Mouse (Mus musculus): ENCODE measurements around the gene Kmt2d. TPM values are rescaled to one million over a fixed set of nuclear protein-coding genes. Genes with fewer than 3 reads are reported as not detected.

Kmt2d gene
- polyA plus RNA-seq, 1 experiment from 2014 or later: 12.5 TPM

DNA sequence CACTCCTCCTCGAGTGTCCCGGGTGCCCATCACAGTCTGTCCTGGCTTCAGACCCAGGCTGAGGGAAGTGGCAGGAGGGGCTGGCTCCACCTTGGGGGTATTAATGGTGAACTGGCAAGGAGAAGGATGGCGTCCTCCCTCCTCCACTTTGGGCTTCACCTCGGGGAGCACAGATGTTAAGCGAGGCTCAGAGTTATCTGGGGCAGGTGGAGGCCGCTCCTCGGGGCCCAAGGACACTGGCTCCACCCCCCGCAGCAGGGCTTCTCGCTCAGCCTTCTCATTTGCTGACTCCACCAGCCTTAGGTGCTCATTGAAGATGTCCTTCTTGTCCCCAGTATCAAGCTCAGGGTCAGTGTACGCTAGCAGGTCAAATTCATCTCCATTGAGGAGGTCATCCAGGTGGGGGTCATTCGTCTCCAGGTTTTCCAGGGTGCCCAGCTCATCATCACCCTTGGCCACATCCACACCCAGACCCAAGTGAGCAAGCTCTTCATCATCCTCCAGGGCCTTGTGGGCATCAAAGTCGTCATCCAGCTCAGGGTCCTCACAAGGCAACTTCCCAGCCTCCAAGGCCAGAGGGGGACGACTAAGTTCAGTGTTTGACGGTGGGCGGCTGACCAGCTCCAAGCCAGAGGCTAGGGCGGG is 20.9 kb downstream of the Kmt2d start:
- Histone ChIP-seq H3K36me3 (peaks cover 100% of the 10 kb centered on the region), H3K27ac (no peak overlapping the region), H3K9me3 (replicated peaks) (no peaks in the 10 kb centered on the region), H3K4me3 (no peak overlapping the region), H3K4me2 (replicated peaks) (no peak overlapping the region), H3K9ac (no peak overlapping the region), H3K4me1 (no peaks in the 10 kb centered on the region), H3K27me3 (no peaks in the 10 kb centered on the region)
- WGBS: 90% methylated on average over 16 of the region's 16 CpGs
- no peak for ATAC-seq (ENCODE audit: low FRiP score)

- Histone ChIP-seq H3K4me3 (no peak overlapping the region), H3K27ac (no peak overlapping the region), H3K36me3 (peaks cover 100% of the 10 kb centered on the region), H3K4me1 (no peaks in the 10 kb centered on the region), H3K9ac (no peak overlapping the region), H3K4me2 (replicated peaks) (no peak overlapping the region), H3K27me3 (no peaks in the 10 kb centered on the region), H3K9me3 (replicated peaks) (no peaks in the 10 kb centered on the region)
- ATAC-seq (ENCODE audit: low FRiP score): no peak
- WGBS: 98% methylated on average over 11 of the region's 11 CpGs
These were observed 21.8 kb downstream of the Kmt2d start for GRCm38 (mm10) chr15:98849165-98849564.

GRCm38 (mm10) chr15:98846140-98846539 is 24.9 kb downstream of the Kmt2d start:
- H3K27me3 ChIP-seq: no peaks in the 10 kb centered on the region
- H3K27ac ChIP-seq: no peak overlapping the region
- ATAC-seq (ENCODE audit: low FRiP score): no peak
- H3K4me3 ChIP-seq: no peak overlapping the region
- peaks cover 100% of the 10 kb centered on the region for H3K36me3 ChIP-seq
- no peaks in the 10 kb centered on the region for H3K4me1 ChIP-seq
- H3K9me3 ChIP-seq (replicated peaks): no peaks in the 10 kb centered on the region
- WGBS: 94% methylated on average over 8 of the region's 8 CpGs
- no peak overlapping the region for H3K4me2 ChIP-seq (replicated peaks)
- no peak overlapping the region for H3K9ac ChIP-seq

- H3K9me3 ChIP-seq (replicated peaks): no peaks in the 10 kb centered on the region
- H3K9ac ChIP-seq: no peak overlapping the region
- WGBS: 93% methylated on average over 2 of the region's 2 CpGs
- peaks cover 100% of the 10 kb centered on the region for H3K36me3 ChIP-seq
- H3K4me2 ChIP-seq (replicated peaks): no peak overlapping the region
- H3K4me3 ChIP-seq: no peak overlapping the region
- no peak overlapping the region for H3K27ac ChIP-seq
- no peak for ATAC-seq (ENCODE audit: low FRiP score)
- no peaks in the 10 kb centered on the region for H3K4me1 ChIP-seq
- H3K27me3 ChIP-seq: no peaks in the 10 kb centered on the region
These were observed 25.9 kb downstream of the Kmt2d start for GRCm38 (mm10) chr15:98845149-98845548.

DNA sequence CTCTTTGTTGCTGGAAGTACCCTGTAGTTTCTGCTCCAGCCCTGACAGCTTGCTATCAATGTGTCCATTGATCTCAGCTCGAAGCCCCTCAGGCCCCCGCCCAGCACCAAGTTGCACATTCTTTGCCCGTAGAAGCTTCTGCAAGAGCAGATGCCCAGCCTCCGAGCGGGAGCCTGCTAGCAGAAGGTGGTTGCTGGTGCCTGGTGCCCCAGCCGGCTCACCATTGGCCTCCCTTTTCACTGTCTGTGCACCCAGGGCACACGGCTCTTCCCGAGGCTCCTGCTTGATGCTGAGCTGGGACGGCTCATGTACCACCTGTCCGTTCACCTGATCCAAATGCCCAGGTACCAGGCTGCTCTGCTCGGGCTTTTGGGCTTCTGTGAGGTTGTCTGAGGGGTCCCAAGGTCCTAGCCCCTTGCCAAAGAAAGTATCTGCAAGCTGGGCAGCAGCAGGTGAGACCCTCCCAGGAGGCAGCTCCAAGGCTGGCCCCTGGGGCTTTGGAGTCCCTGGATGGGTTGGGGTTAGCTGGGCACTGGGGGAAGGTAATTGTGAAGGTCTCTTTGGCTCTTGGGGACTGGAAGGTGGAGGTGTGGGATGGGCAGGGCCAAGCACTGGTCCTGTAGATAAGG is 27.3 kb downstream of the Kmt2d start:
- no peak for ATAC-seq (ENCODE audit: low FRiP score)
- Histone ChIP-seq H3K9ac (no peak overlapping the region), H3K36me3 (peaks cover 100% of the 10 kb centered on the region), H3K27me3 (no peaks in the 10 kb centered on the region), H3K27ac (no peak overlapping the region), H3K4me3 (no peak overlapping the region), H3K9me3 (replicated peaks) (no peaks in the 10 kb centered on the region), H3K4me1 (no peaks in the 10 kb centered on the region), H3K4me2 (replicated peaks) (no peak overlapping the region)
- WGBS: 92% methylated on average over 11 of the region's 11 CpGs

DNA sequence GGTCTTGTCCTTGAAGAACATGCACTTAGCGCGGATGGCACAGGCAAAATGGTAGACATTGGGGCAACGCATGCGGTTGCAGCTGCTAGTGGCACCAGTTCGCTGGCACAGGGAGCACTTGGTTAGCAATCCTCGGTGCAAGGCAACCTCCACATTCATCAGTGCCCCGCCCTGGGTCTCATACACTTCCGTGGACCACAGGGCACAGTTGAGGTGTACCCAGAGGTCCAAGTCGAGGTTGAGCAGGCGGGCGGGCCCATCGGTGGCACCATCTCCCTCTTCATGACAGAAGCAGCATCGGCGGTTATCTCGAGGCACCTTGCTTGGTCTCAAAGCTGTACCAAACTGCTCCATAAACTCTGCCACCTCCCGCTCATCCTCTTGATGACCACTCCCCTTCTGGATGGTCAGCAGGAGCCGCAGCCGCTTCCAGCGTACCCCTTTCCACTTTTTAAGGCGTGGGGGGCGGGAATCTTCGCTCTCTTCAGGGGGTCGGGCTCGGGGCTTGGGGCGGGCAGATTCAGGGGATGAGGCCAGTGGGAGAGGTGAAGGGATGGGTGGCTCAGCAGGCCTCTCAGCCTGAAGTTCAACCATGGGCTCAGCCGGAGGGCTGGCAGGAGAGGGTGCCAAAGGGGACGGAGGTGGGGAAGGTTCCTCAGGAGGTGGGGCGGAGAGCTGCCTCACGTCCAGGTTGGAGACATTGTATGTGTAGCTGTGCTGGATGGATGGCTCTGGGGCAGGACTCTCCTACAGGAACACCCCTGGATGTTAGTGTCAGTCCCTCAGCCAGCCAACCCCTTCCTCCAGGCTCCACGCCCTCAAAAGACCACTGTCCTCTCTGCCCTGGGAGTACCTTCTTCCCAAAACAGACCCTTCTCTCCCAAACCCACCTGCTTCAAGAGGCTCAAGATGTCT is 31.1 kb downstream of the Kmt2d start:
- Histone ChIP-seq H3K4me1 (no peaks in the 10 kb centered on the region), H3K36me3 (peaks cover 100% of the 10 kb centered on the region), H3K4me3 (no peak overlapping the region), H3K27me3 (no peaks in the 10 kb centered on the region), H3K4me2 (replicated peaks) (no peak overlapping the region), H3K9ac (no peak overlapping the region), H3K9me3 (replicated peaks) (no peaks in the 10 kb centered on the region), H3K27ac (no peak overlapping the region)
- WGBS: 94% methylated on average over 30 of the region's 30 CpGs
- no peak for ATAC-seq (ENCODE audit: low FRiP score)

DNA sequence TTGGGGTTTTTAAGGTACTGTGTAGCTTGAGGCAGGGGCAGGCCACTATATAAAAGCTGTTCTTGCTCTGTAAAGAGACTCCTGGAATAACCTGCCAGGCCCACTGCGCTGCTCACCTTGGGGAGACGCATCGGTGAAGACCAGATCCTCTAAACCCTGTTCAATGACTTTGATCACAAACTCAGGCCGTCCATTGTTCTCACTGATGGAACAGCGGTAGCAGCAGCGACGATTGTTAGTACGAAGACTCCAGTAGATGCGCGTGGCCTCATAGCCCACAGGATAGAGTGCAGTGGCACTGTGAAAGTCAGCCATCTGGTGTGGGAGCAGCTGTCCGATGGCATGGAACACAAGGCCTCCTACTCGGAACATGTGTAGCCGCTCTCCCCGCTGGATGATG is 31.8 kb downstream of the Kmt2d start:
- no peak overlapping the region for H3K4me2 ChIP-seq (replicated peaks)
- peaks cover 100% of the 10 kb centered on the region for H3K36me3 ChIP-seq
- no peaks in the 10 kb centered on the region for H3K9me3 ChIP-seq (replicated peaks)
- no peak for ATAC-seq (ENCODE audit: low FRiP score)
- H3K27me3 ChIP-seq: no peaks in the 10 kb centered on the region
- no peak overlapping the region for H3K4me3 ChIP-seq
- H3K4me1 ChIP-seq: no peaks in the 10 kb centered on the region
- H3K9ac ChIP-seq: no peak overlapping the region
- WGBS: 92% methylated on average over 14 of the region's 14 CpGs
- H3K27ac ChIP-seq: no peak overlapping the region

DNA sequence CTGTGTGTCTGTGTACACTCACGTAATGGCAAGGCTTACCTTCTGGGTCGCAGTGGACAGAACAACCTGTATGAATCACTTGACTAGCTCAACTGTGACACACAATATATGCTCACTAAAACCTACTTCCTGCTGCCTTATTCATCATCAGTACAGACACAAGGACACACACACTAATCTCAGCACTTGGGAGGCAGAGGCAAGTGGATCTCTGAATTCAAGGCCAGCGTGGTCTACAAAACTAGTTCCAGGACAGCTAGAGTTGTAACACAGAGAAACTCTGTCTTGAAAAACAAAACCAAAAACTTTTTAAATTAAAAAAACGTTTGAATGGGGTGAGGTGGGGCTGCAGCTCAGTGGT is 33.3 kb downstream of the Kmt2d start:
- H3K27me3 ChIP-seq: no peaks in the 10 kb centered on the region
- no peak overlapping the region for H3K27ac ChIP-seq
- H3K4me3 ChIP-seq: no peak overlapping the region
- WGBS: 79% methylated on average over 4 of the region's 4 CpGs
- H3K9ac ChIP-seq: no peak overlapping the region
- no peaks in the 10 kb centered on the region for H3K4me1 ChIP-seq
- no peaks in the 10 kb centered on the region for H3K9me3 ChIP-seq (replicated peaks)
- peaks cover 99% of the 10 kb centered on the region for H3K36me3 ChIP-seq
- ATAC-seq (ENCODE audit: low FRiP score): no peak
- no peak overlapping the region for H3K4me2 ChIP-seq (replicated peaks)

GRCm38 (mm10) chr15:98837006-98837742 is 33.8 kb downstream of the Kmt2d start:
- no peak overlapping the region for H3K27ac ChIP-seq
- H3K4me1 ChIP-seq: no peaks in the 10 kb centered on the region
- no peak overlapping the region for H3K4me3 ChIP-seq
- 92% methylated on average over 21 of the region's 21 CpGs for WGBS
- no peaks in the 10 kb centered on the region for H3K27me3 ChIP-seq
- H3K9ac ChIP-seq: no peak overlapping the region
- H3K36me3 ChIP-seq: peaks cover 96% of the 10 kb centered on the region
- H3K9me3 ChIP-seq (replicated peaks): no peaks in the 10 kb centered on the region
- no peak for ATAC-seq (ENCODE audit: low FRiP score)
- H3K4me2 ChIP-seq (replicated peaks): no peak overlapping the region

- Histone ChIP-seq H3K4me2 (replicated peaks) (no peak overlapping the region), H3K9ac (no peak overlapping the region), H3K27me3 (no peaks in the 10 kb centered on the region), H3K4me3 (no peak overlapping the region), H3K27ac (no peak overlapping the region), H3K4me1 (0 out of 2 replicates have a peak, but pooled peaks cover 2% of the 10 kb centered on the region), H3K36me3 (peaks cover 77% of the 10 kb centered on the region), H3K9me3 (replicated peaks) (no peaks in the 10 kb centered on the region)
- WGBS: 96% methylated on average over 14 of the region's 14 CpGs
- ATAC-seq (ENCODE audit: low FRiP score): no peak
These were observed 35.7 kb downstream of the Kmt2d start for GRCm38 (mm10) chr15:98835291-98835690.

DNA sequence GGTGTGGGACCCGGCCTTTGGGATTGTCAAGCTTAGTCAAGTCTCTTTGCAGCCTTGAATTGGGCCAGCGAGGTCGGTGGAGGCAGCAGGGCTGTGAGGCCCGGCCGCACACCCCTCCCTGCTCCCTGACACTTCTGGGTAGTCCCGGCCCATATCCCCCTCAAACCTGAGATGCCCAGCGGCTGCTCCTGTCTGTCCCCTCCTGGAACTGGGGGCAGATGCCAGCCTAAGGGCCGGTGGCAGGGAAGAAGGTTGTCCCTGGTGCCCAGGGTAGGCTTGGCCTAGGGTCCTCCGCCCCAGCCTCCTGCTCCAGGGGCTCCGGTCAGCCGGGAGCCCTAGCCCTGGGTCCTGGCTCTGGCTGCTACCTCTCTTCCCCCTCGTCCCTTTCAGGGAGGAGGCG is 36.9 kb downstream of the Kmt2d start:
- Histone ChIP-seq H3K36me3 (peaks cover 65% of the 10 kb centered on the region), H3K9ac (no peak overlapping the region), H3K27me3 (no peaks in the 10 kb centered on the region), H3K9me3 (replicated peaks) (no peaks in the 10 kb centered on the region), H3K4me1 (peaks cover 11% of the 10 kb centered on the region), H3K27ac (no peak overlapping the region), H3K4me2 (replicated peaks) (no peak overlapping the region), H3K4me3 (no peak overlapping the region)
- WGBS: 88% methylated on average over 10 of the region's 13 CpGs
- ATAC-seq (ENCODE audit: low FRiP score): no peak

GRCm38 (mm10) chr15:98833281-98833680 is 37.7 kb downstream of the Kmt2d start:
- no peak overlapping the region for H3K4me2 ChIP-seq (replicated peaks)
- no peak overlapping the region for H3K4me3 ChIP-seq
- H3K27ac ChIP-seq: no peak overlapping the region
- WGBS: 90% methylated on average over 11 of the region's 11 CpGs
- peaks cover 11% of the 10 kb centered on the region for H3K4me1 ChIP-seq
- H3K27me3 ChIP-seq: no peaks in the 10 kb centered on the region
- peaks cover 57% of the 10 kb centered on the region for H3K36me3 ChIP-seq
- H3K9ac ChIP-seq: no peak overlapping the region
- no peak for ATAC-seq (ENCODE audit: low FRiP score)
- no peaks in the 10 kb centered on the region for H3K9me3 ChIP-seq (replicated peaks)
